Mouse (Mus musculus): ENCODE results near the gene Olfr218. TPM values are rescaled to one million over a fixed set of nuclear protein-coding genes. Genes with fewer than 3 reads are reported as not detected.
"Not testable (repeated sequence)": the region's sequence is repeated elsewhere in the genome, so short reads cannot be mapped to it uniquely, and the experiment has no call there.

Olfr218 gene
- polyA plus RNA-seq (2014; fragmentation: Nextera tagmentation; extraction: Ambion mirVana), result not detected in 2 replicates

- no peaks in the 10 kb centered on the region for H3K36me3 ChIP-seq (ENCODE audit: control insufficient read depth, insufficient read depth, low read length)
- no peak for ATAC-seq (replicated peaks; ENCODE audit: low FRiP score)
- H3K27ac ChIP-seq (ENCODE audit: low read depth, low read length), result no peak within 1 kb of the TSS
- H3K9ac ChIP-seq (ENCODE audit: low read depth, low read length), result no peak within 1 kb of the TSS
- H3K27me3 ChIP-seq (replicated peaks; ENCODE audit: control insufficient read depth, insufficient read depth, low read length), result no peaks in the 10 kb centered on the region
- 75% methylated on average over 5 of the region's 5 CpGs for WGBS
- H3K4me3 ChIP-seq (ENCODE audit: low read depth, low read length), result no peak within 1 kb of the TSS
- H3K4me2 ChIP-seq, result no peak within 1 kb of the TSS
- no peak for DNase-seq (ENCODE audit: low spot score)
- H3K4me1 ChIP-seq (replicated peaks; ENCODE audit: control insufficient read depth, insufficient read depth, low read length), result no peaks in the 10 kb centered on the region
- no peaks in the 10 kb centered on the region for H3K9me3 ChIP-seq (ENCODE audit: control insufficient read depth, low read length)
These were observed at the start of gene Olfr218 for GRCm38 (mm10) chr1:173197508-173197907. Gene Olfr218 (plus strand): TSS chr1:173197808.

GRCm38 (mm10) chr1:173174154-173174842 lies 23.3 kb upstream of the Olfr218 start:
- no peaks in the 10 kb centered on the region for H3K9me3 ChIP-seq (ENCODE audit: control insufficient read depth, low read length)
- H3K4me2 ChIP-seq, result no peak overlapping the region
- H3K27ac ChIP-seq (ENCODE audit: low read depth, low read length), result no peak overlapping the region
- ATAC-seq (replicated peaks; ENCODE audit: low FRiP score) (no peak), DNase-seq (ENCODE audit: low spot score) (no peak)
- no peaks in the 10 kb centered on the region for H3K36me3 ChIP-seq (ENCODE audit: control insufficient read depth, insufficient read depth, low read length)
- no peak overlapping the region for H3K4me3 ChIP-seq (ENCODE audit: low read depth, low read length)
- H3K27me3 ChIP-seq (replicated peaks; ENCODE audit: control insufficient read depth, insufficient read depth, low read length), result no peaks in the 10 kb centered on the region
- H3K9ac ChIP-seq (ENCODE audit: low read depth, low read length), result no peak overlapping the region
- H3K4me1 ChIP-seq (replicated peaks; ENCODE audit: control insufficient read depth, insufficient read depth, low read length), result no peaks in the 10 kb centered on the region

GRCm38 (mm10) chr1:173190540-173190939 lies 7.1 kb upstream of the Olfr218 start, which contains the start of gene Olfr1406:
Gene Olfr1406 (minus strand): TSS chr1:173190640.
- Histone ChIP-seq H3K27ac (ENCODE audit: low read depth, low read length) (no peak within 1 kb of the TSS), H3K9me3 (ENCODE audit: control insufficient read depth, low read length) (no peaks in the 10 kb centered on the region), H3K27me3 (replicated peaks; ENCODE audit: control insufficient read depth, insufficient read depth, low read length) (no peaks in the 10 kb centered on the region), H3K4me2 (no peak within 1 kb of the TSS), H3K4me3 (ENCODE audit: low read depth, low read length) (no peak within 1 kb of the TSS), H3K9ac (ENCODE audit: low read depth, low read length) (no peak within 1 kb of the TSS), H3K36me3 (ENCODE audit: control insufficient read depth, insufficient read depth, low read length) (no peaks in the 10 kb centered on the region), H3K4me1 (replicated peaks; ENCODE audit: control insufficient read depth, insufficient read depth, low read length) (no peaks in the 10 kb centered on the region)
- WGBS, result 53% methylated on average over 3 of the region's 3 CpGs
- no peak for ATAC-seq (replicated peaks; ENCODE audit: low FRiP score)
- no peak for DNase-seq (ENCODE audit: low spot score)

- Histone ChIP-seq H3K9me3 (ENCODE audit: control insufficient read depth, low read length) (no peaks in the 10 kb centered on the region), H3K9ac (ENCODE audit: low read depth, low read length) (no peak overlapping the region), H3K27ac (ENCODE audit: low read depth, low read length) (no peak overlapping the region), H3K36me3 (ENCODE audit: control insufficient read depth, insufficient read depth, low read length) (no peaks in the 10 kb centered on the region), H3K27me3 (replicated peaks; ENCODE audit: control insufficient read depth, insufficient read depth, low read length) (no peaks in the 10 kb centered on the region), H3K4me1 (replicated peaks; ENCODE audit: control insufficient read depth, insufficient read depth, low read length) (no peaks in the 10 kb centered on the region), H3K4me3 (ENCODE audit: low read depth, low read length) (no peak overlapping the region), H3K4me2 (no peak overlapping the region)
- DNase-seq (ENCODE audit: low spot score) (no peak), ATAC-seq (replicated peaks; ENCODE audit: low FRiP score) (no peak)
- 39% methylated on average over 3 of the region's 3 CpGs for WGBS
These were observed 5.5 kb upstream of the Olfr218 start for GRCm38 (mm10) chr1:173192059-173192458.

DNA sequence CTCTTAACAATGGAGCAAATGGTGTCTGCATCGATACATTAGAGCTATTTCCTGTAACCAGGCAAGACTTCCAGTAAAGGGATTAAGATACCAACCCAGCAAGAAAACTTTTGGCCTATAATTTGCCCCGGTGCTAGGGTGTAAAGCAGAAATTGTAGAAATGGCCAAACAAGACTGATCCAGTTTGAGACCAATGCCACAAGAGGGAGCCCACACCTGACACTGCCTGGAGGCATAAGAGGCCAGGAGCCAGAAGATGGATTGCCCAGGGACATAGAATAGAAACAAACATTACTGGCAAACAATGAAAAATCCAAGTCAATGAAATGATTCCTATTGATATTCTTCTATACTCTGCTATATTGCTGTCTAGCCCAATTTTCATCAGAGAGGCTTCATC lies 1.2 kb upstream of the Olfr218 start:
- Histone ChIP-seq H3K4me1 (replicated peaks; ENCODE audit: control insufficient read depth, insufficient read depth, low read length) (no peaks in the 10 kb centered on the region), H3K9me3 (ENCODE audit: control insufficient read depth, low read length) (no peaks in the 10 kb centered on the region), H3K27me3 (replicated peaks; ENCODE audit: control insufficient read depth, insufficient read depth, low read length) (no peaks in the 10 kb centered on the region), H3K27ac (ENCODE audit: low read depth, low read length) (no peak overlapping the region), H3K9ac (ENCODE audit: low read depth, low read length) (no peak overlapping the region), H3K4me3 (ENCODE audit: low read depth, low read length) (no peak overlapping the region), H3K36me3 (ENCODE audit: control insufficient read depth, insufficient read depth, low read length) (no peaks in the 10 kb centered on the region), H3K4me2 (no peak overlapping the region)
- DNase-seq (ENCODE audit: low spot score), result no peak
- no peak for ATAC-seq (replicated peaks; ENCODE audit: low FRiP score)
- WGBS, result 64% methylated on average over 2 of the region's 2 CpGs

- WGBS, result 68% methylated on average over 5 of the region's 5 CpGs
- Histone ChIP-seq H3K27me3 (replicated peaks; ENCODE audit: control insufficient read depth, insufficient read depth, low read length) (no peaks in the 10 kb centered on the region), H3K4me2 (no peak within 1 kb of the TSS)
These were observed 14.5 kb downstream of the Olfr218 start, which contains the start of gene Olfr1404 for GRCm38 (mm10) chr1:173212092-173212491. Gene Olfr1404 (plus strand): TSS chr1:173212392.

DNA sequence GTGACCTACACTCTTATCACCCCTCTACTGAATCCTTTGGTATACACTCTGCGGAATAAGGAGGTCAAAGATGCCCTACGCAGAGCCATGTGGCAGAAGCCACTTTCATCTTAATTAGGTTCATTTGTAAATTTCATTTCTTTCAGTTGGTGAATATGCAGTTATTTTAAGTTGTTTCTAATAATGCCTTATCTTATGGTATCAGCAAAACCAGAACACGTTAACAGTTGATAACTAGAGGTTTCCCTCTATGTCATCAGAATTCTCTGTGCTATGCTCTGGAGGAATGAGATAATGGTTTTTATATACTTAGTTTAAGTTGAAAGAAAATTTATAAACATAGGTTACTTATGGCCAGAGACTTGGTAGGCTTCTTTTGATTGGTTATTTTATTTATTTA lies 18.9 kb downstream of the Olfr218 start:
- no peak for DNase-seq (ENCODE audit: low spot score)

More at GRCm38 (mm10) chr1:173212092-173212491, 14.5 kb downstream of the Olfr218 start, which contains the start of gene Olfr1404:
- no peak within 1 kb of the TSS for H3K9ac ChIP-seq (ENCODE audit: low read depth, low read length)
- no peak within 1 kb of the TSS for H3K27ac ChIP-seq (ENCODE audit: low read depth, low read length)
- ATAC-seq (replicated peaks; ENCODE audit: low FRiP score) (no peak), DNase-seq (ENCODE audit: low spot score) (no peak)
- no peaks in the 10 kb centered on the region for H3K9me3 ChIP-seq (ENCODE audit: control insufficient read depth, low read length)
- H3K4me3 ChIP-seq (ENCODE audit: low read depth, low read length), result no peak within 1 kb of the TSS
- no peaks in the 10 kb centered on the region for H3K4me1 ChIP-seq (replicated peaks; ENCODE audit: control insufficient read depth, insufficient read depth, low read length)
- no peaks in the 10 kb centered on the region for H3K36me3 ChIP-seq (ENCODE audit: control insufficient read depth, insufficient read depth, low read length)

DNA sequence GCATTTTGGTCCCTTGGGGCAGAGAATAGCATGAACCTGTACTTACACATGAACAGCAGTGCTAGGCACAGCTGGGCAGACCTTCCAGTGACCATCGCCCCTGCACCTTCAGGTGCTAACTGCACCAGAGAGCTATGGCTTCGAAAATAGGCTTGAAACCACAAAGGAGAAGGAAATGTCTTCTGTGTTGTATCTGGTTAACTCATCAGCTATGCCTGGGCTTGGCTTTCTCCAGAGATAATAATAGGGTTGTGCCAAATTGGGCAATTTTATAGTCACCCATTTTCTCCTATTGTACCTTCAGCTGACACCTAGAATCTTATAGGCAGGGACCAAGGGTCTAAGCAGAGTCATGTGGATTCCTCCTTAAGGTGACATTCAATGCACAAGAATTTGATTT lies 29.5 kb downstream of the Olfr218 start, which contains the start of gene Fcer1a:
Fcer1a (minus strand) TSS at position 134 of the 400 bp plus-strand sequence.
- H3K4me3 ChIP-seq (ENCODE audit: low read depth, low read length), result no peak within 1 kb of the TSS
- WGBS, result 41% methylated on average over 2 of the region's 2 CpGs
- no peaks in the 10 kb centered on the region for H3K27me3 ChIP-seq (replicated peaks; ENCODE audit: control insufficient read depth, insufficient read depth, low read length)
- no peaks in the 10 kb centered on the region for H3K9me3 ChIP-seq (ENCODE audit: control insufficient read depth, low read length)
- H3K4me2 ChIP-seq, result no peak within 1 kb of the TSS
- H3K4me1 ChIP-seq (replicated peaks; ENCODE audit: control insufficient read depth, insufficient read depth, low read length), result no peaks in the 10 kb centered on the region
- DNase-seq (ENCODE audit: low spot score), result no peak
- no peak for ATAC-seq (replicated peaks; ENCODE audit: low FRiP score)
- H3K9ac ChIP-seq (ENCODE audit: low read depth, low read length), result no peak within 1 kb of the TSS
- no peaks in the 10 kb centered on the region for H3K36me3 ChIP-seq (ENCODE audit: control insufficient read depth, insufficient read depth, low read length)
- no peak within 1 kb of the TSS for H3K27ac ChIP-seq (ENCODE audit: low read depth, low read length)

More for the DNA sequence above, 18.9 kb downstream of the Olfr218 start:
- Histone ChIP-seq H3K27ac (ENCODE audit: low read depth, low read length) (no peak overlapping the region), H3K36me3 (ENCODE audit: control insufficient read depth, insufficient read depth, low read length) (no peaks in the 10 kb centered on the region), H3K27me3 (replicated peaks; ENCODE audit: control insufficient read depth, insufficient read depth, low read length) (no peaks in the 10 kb centered on the region), H3K4me3 (ENCODE audit: low read depth, low read length) (no peak overlapping the region), H3K4me1 (replicated peaks; ENCODE audit: control insufficient read depth, insufficient read depth, low read length) (no peaks in the 10 kb centered on the region), H3K9ac (ENCODE audit: low read depth, low read length) (no peak overlapping the region), H3K4me2 (no peak overlapping the region), H3K9me3 (ENCODE audit: control insufficient read depth, low read length) (no peaks in the 10 kb centered on the region)
- WGBS, result 83% methylated on average over 3 of the region's 3 CpGs
- ATAC-seq (replicated peaks; ENCODE audit: low FRiP score), result no peak

DNA sequence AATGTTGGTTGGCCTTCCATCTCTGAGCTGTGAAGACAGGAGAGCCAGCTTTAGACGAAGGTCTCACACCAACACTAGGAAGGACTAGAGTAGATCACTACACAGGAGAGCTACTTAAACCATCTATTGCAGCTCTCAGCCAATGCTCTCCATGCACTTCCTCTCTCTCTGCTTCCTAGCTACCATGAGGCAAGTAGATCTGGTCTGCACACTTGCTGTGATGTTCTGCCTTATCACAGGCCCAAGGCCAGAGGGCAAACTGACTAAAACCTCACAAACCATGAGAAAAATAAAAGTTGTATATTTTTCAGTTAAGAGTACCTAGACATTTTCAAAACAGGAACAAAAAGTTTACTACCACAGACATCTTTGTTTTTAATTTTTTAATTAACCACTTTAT lies 39.4 kb downstream of the Olfr218 start:
- not testable (repeated sequence) for H3K9ac ChIP-seq (ENCODE audit: low read depth, low read length); ATAC-seq (replicated peaks; ENCODE audit: low FRiP score); H3K4me3 ChIP-seq (ENCODE audit: low read depth, low read length); DNase-seq (ENCODE audit: low spot score); H3K36me3 ChIP-seq (ENCODE audit: control insufficient read depth, insufficient read depth, low read length); H3K4me2 ChIP-seq; H3K9me3 ChIP-seq (ENCODE audit: control insufficient read depth, low read length); H3K27me3 ChIP-seq (replicated peaks; ENCODE audit: control insufficient read depth, insufficient read depth, low read length); H3K27ac ChIP-seq (ENCODE audit: low read depth, low read length); H3K4me1 ChIP-seq (replicated peaks; ENCODE audit: control insufficient read depth, insufficient read depth, low read length)
- WGBS, result 82% methylated on average over 1 of the region's 1 CpGs
